ENCODE assay signal across 30 mouse cellular contexts in genomic region chr1:51505632-51506031, GRCm38 (mm10). TPM values are rescaled to one million over a fixed set of nuclear protein-coding genes. Genes with fewer than 3 reads are reported as not detected.
DNase-seq lines count a peak whose midpoint lies in the region; ATAC-seq and TF ChIP-seq lines count a peak whose summit lies in the region.
"Had no signal": no experiment of that assay in that cellular context is flagged by ENCODE, and none has a peak within 500 bp of the region (broad histone marks: within the 10 kb centered on the region; RNA-seq: fewer than 3 reads in every experiment).

No protein-coding gene starts in this region.

- H3K27ac ChIP-seq in liver, adult 2 months (replicated peaks; ENCODE audit: insufficient read depth, low read depth, low read length), result 0 out of 2 replicates have a peak overlapping the region, but pooled peaks have one; percentile 47
- no peak overlapping the region for H3K27ac ChIP-seq in liver, embryonic 11.5 days (ENCODE audit: low read depth, low read length)
- H3K27ac ChIP-seq in hindbrain, embryonic 14.5 days, result no peak overlapping the region
- H3K27ac ChIP-seq in midbrain, embryonic 10.5 days (replicated peaks), result no peak overlapping the region
- H3K27ac ChIP-seq: forebrain, embryonic 15.5 days; gastrocnemius, adult 2 months; hindbrain, postnatal 0 days; kidney, postnatal 0 days; limb, embryonic 12.5 days; liver, embryonic 14.5 days; lung, embryonic 15.5 days; midbrain, embryonic 13.5 days had no signal

- H3K27me3 ChIP-seq in liver, adult 2 months (ENCODE audit: control insufficient read depth, insufficient read depth, low read length), result no peaks in the 10 kb centered on the region
- no peaks in the 10 kb centered on the region for H3K27me3 ChIP-seq in liver, embryonic 11.5 days (replicated peaks; ENCODE audit: control insufficient read depth, insufficient read depth, low read length)
- H3K27me3 ChIP-seq in hindbrain, embryonic 14.5 days (ENCODE audit: control insufficient read depth, insufficient read depth, low read length), result no peaks in the 10 kb centered on the region
- no peaks in the 10 kb centered on the region for H3K27me3 ChIP-seq in midbrain, embryonic 10.5 days (ENCODE audit: low read depth, poor library complexity, severe bottlenecking)
- H3K27me3 ChIP-seq: forebrain, embryonic 15.5 days; limb, embryonic 12.5 days; lung, embryonic 15.5 days; megakaryocyte, embryonic 14.5 days; midbrain, embryonic 13.5 days had no signal

- H3K4me2 ChIP-seq in liver, embryonic 11.5 days, result no peak overlapping the region
- H3K4me2 ChIP-seq in hindbrain, embryonic 14.5 days (replicated peaks), result no peak overlapping the region
- H3K4me2 ChIP-seq: forebrain, embryonic 15.5 days; limb, embryonic 12.5 days; lung, embryonic 15.5 days; midbrain, embryonic 13.5 days had no signal

- 13% methylated on average over 1 of the region's 1 CpGs for WGBS in liver, adult 2 months
- WGBS in liver, embryonic 11.5 days, result 71% methylated on average over 1 of the region's 1 CpGs
- 94% methylated on average over 1 of the region's 1 CpGs for WGBS in hindbrain, embryonic 14.5 days
- WGBS in midbrain, embryonic 10.5 days, result 90% methylated on average over 1 of the region's 1 CpGs

- no peaks in the 10 kb centered on the region for H3K79me2 ChIP-seq in liver, adult 2 months (ENCODE audit: control insufficient read depth, insufficient read depth, low read length)

- TF ChIP-seq POLR2A in liver, adult 2 months (IDR thresholded peaks at IDR 0.05; ENCODE audit: extremely low read depth, insufficient read depth, low read length), result no peak

- peaks cover 16% of the 10 kb centered on the region for H3K4me1 ChIP-seq in liver, adult 2 months (ENCODE audit: control insufficient read depth, insufficient read depth, low read length)
- H3K4me1 ChIP-seq in liver, embryonic 11.5 days (replicated peaks; ENCODE audit: control insufficient read depth, insufficient read depth, low read length), result 0 out of 2 replicates have a peak, but pooled peaks cover 2% of the 10 kb centered on the region
- H3K4me1 ChIP-seq in hindbrain, embryonic 14.5 days (replicated peaks; ENCODE audit: control insufficient read depth, insufficient read depth, low read length), result no peaks in the 10 kb centered on the region
- H3K4me1 ChIP-seq in midbrain, embryonic 10.5 days, result peaks cover 15% of the 10 kb centered on the region
- H3K4me1 ChIP-seq: forebrain, embryonic 15.5 days; midbrain, embryonic 13.5 days had no signal

- H3K9ac ChIP-seq in liver, adult 2 months (ENCODE audit: low read depth, low read length), result no peak overlapping the region
- no peak overlapping the region for H3K9ac ChIP-seq in liver, embryonic 11.5 days (ENCODE audit: low read depth, low read length)
- H3K9ac ChIP-seq in hindbrain, embryonic 14.5 days, result no peak overlapping the region
- H3K9ac ChIP-seq: forebrain, embryonic 15.5 days; limb, embryonic 12.5 days; liver, embryonic 14.5 days; lung, embryonic 15.5 days; midbrain, embryonic 13.5 days had no signal

- no peak overlapping the region for H3K4me3 ChIP-seq in liver, adult 2 months (ENCODE audit: insufficient read depth, low read depth, low read length)
- no peak overlapping the region for H3K4me3 ChIP-seq in liver, embryonic 11.5 days (ENCODE audit: low read depth, low read length)
- no peak overlapping the region for H3K4me3 ChIP-seq in hindbrain, embryonic 14.5 days (replicated peaks; ENCODE audit: low read length)
- no peak overlapping the region for H3K4me3 ChIP-seq in midbrain, embryonic 10.5 days
- H3K4me3 ChIP-seq: forebrain, embryonic 15.5 days; gastrocnemius, adult 2 months; limb, embryonic 12.5 days; lung, embryonic 15.5 days; megakaryocyte, embryonic 14.5 days; midbrain, embryonic 13.5 days had no signal

- no peaks in the 10 kb centered on the region for H3K9me3 ChIP-seq in liver, embryonic 11.5 days (ENCODE audit: control insufficient read depth, low read length)
- H3K9me3 ChIP-seq in hindbrain, embryonic 14.5 days (ENCODE audit: control insufficient read depth, low read length), result no peaks in the 10 kb centered on the region
- H3K9me3 ChIP-seq in midbrain, embryonic 10.5 days (replicated peaks), result no peaks in the 10 kb centered on the region
- H3K9me3 ChIP-seq: forebrain, embryonic 15.5 days; limb, embryonic 12.5 days; lung, embryonic 15.5 days; megakaryocyte, embryonic 14.5 days; midbrain, embryonic 13.5 days had no signal

- no peak for ATAC-seq in liver, embryonic 11.5 days (replicated peaks; ENCODE audit: low FRiP score)
- ATAC-seq in granulocyte monocyte progenitor cell, adult 5-6 weeks (replicated peaks; ENCODE audit: poor library complexity, severe bottlenecking), result peak; percentile 6; the same call in 1 of the 2 replicates
- no peak for ATAC-seq in hindbrain, embryonic 14.5 days (ENCODE audit: low FRiP score)
- ATAC-seq: forebrain, embryonic 15.5 days; hindbrain, postnatal 0 days; intestine, embryonic 16.5 days; midbrain, embryonic 13.5 days had no signal

- no peaks in the 10 kb centered on the region for H3K36me3 ChIP-seq in liver, adult 2 months (ENCODE audit: control insufficient read depth, insufficient read depth, low read length)
- no peaks in the 10 kb centered on the region for H3K36me3 ChIP-seq in liver, embryonic 11.5 days (ENCODE audit: control insufficient read depth, insufficient read depth, low read length)
- no peaks in the 10 kb centered on the region for H3K36me3 ChIP-seq in hindbrain, embryonic 14.5 days (replicated peaks; ENCODE audit: control insufficient read depth, insufficient read depth)
- no peaks in the 10 kb centered on the region for H3K36me3 ChIP-seq in midbrain, embryonic 10.5 days
- H3K36me3 ChIP-seq: forebrain, embryonic 15.5 days; limb, embryonic 12.5 days; lung, embryonic 15.5 days; midbrain, embryonic 13.5 days had no signal

- no peak for TF ChIP-seq CTCF in liver, adult 2 months (IDR thresholded peaks at IDR 0.05; ENCODE audit: low read depth, low read length)

- peak; percentile 81 for DNase-seq in liver, adult 2 months (ENCODE audit: extremely low read depth, low read depth, low spot score)
- no peak for DNase-seq in liver, embryonic 11.5 days (ENCODE audit: low spot score)
- DNase-seq in 3T3-L1 (ENCODE audit: low read depth, low spot score), result peak; percentile 89
- peak; percentile 45 for DNase-seq in Muller cell, postnatal 12 days (ENCODE audit: inconsistent ontology term)
- DNase-seq in hindbrain, embryonic 14.5 days (ENCODE audit: low spot score), result no peak
- no peak for DNase-seq in midbrain, embryonic 10.5 days (ENCODE audit: low spot score)
- DNase-seq: adrenal gland, postnatal 14 days; cerebellum, adult 11 months; cerebellum, adult 9-10 months; cerebellum, postnatal 36 days; gastrocnemius, adult 2 months; gastrocnemius, postnatal 36 days; heart, postnatal 14 days; kidney, adult 8-10 months; kidney, postnatal 4 days; layer of hippocampus, adult 9-11 months; lung, postnatal 36 days; right cerebral cortex, postnatal 4 days; thymus, adult 2 months; thymus, postnatal 36 days had no signal

RNA-seq across cellular contexts. Expression of gene Nabp1, which starts 27.4 kb away (rescaled TPM):
- 17.1 and 25.5 TPM in 2 replicates for total RNA-seq in liver, adult 2 months (2014; rRNA removed)
- polyA plus RNA-seq in liver, adult 2 months (2012; rRNA removed), result 5.0 and 5.7 TPM in 2 replicates
- 7.6 and 10.1 TPM in 2 replicates for polyA plus RNA-seq in liver, embryonic 11.5 days (2014; fragmentation: Nextera tagmentation; extraction: Ambion mirVana)
- 7.0 and 11.7 TPM in 2 replicates for total RNA-seq in granulocyte monocyte progenitor cell, adult 5-6 weeks (2014; fragmentation: Nextera tagmentation)
- 14.7 and 29.9 TPM in 2 replicates for total RNA-seq in granulocyte monocyte progenitor cell, adult 5-6 weeks (2017)
- polyA plus RNA-seq in hindbrain, embryonic 14.5 days (2014; fragmentation: Nextera tagmentation; extraction: Ambion mirVana), result 9.0 and 9.1 TPM in 2 replicates
- 7.3 and 7.8 TPM in 2 replicates for polyA plus RNA-seq in midbrain, embryonic 10.5 days (2016; fragmentation: Nextera tagmentation; extraction: Ambion mirVana)

Comparison
In these comparisons a context has a peak if more than half of its experiments do, and no peak if none do; other contexts are left out.
1. DNase-seq: peak in liver, adult 2 months (single experiment), 3T3-L1 (single experiment) and Muller cell, postnatal 12 days (single experiment); none in liver, embryonic 11.5 days (single experiment), hindbrain, embryonic 14.5 days (single experiment) and midbrain, embryonic 10.5 days (single experiment).